Mouse (Mus musculus): ENCODE measurements around the gene Foxd1. TPM values are rescaled to one million over a fixed set of nuclear protein-coding genes. Genes with fewer than 3 reads are reported as not detected.

Gene Foxd1
- polyA plus RNA-seq, 2 experiments = 0.32 to 0.89 TPM

GRCm38 (mm10) chr13:98353709-98354089 is 343 bp upstream of the Foxd1 start:
- peaks cover 81% of the 10 kb centered on the region for H3K27me3 ChIP-seq (ENCODE audit: control insufficient read depth, insufficient read depth, low read length)
- DNase-seq (ENCODE audit: low spot score) (no peak), ATAC-seq (ENCODE audit: low FRiP score, low read depth) (peak; percentile 17; the same call in 1 of the 2 replicates)

GRCm38 (mm10) chr13:98354871-98355558 is 973 bp downstream of the Foxd1 start:
- ATAC-seq (ENCODE audit: low FRiP score, low read depth) = 0 out of 2 replicates have a peak, but pooled peaks have one; percentile 24
- no peaks in the 10 kb centered on the region for H3K36me3 ChIP-seq (ENCODE audit: control insufficient read depth, insufficient read depth, low read length)
- peak overlapping the region; percentile 45 for H3K9ac ChIP-seq (ENCODE audit: low read depth, low read length, severe bottlenecking)
- DNase-seq (ENCODE audit: low spot score) = no peak
- H3K27me3 ChIP-seq (ENCODE audit: control insufficient read depth, insufficient read depth, low read length) = peaks cover 90% of the 10 kb centered on the region
- H3K27ac ChIP-seq (replicated peaks; ENCODE audit: low read depth, low read length) = no peak overlapping the region
- H3K4me2 ChIP-seq (replicated peaks; ENCODE audit: low read depth, low read length, severe bottlenecking) = peak overlapping the region; percentile 80
- no peaks in the 10 kb centered on the region for H3K9me3 ChIP-seq (ENCODE audit: control insufficient read depth, low read length)
- peaks cover 5% of the 10 kb centered on the region; the same call in 1 of the 2 replicates for H3K4me1 ChIP-seq (ENCODE audit: control insufficient read depth, insufficient read depth, low read length)
- WGBS = 0% methylated on average over 39 of the region's 102 CpGs
- TF ChIP-seq POLR2A (IDR thresholded peaks at IDR 0.05; ENCODE audit: borderline replicate concordance, extremely low read depth, insufficient read depth, insufficient read length) = no peak
- peak overlapping the region; percentile 46 for H3K4me3 ChIP-seq (replicated peaks; ENCODE audit: low read length)

More at GRCm38 (mm10) chr13:98353709-98354089, 343 bp upstream of the Foxd1 start:
- WGBS = 1% methylated on average over 13 of the region's 13 CpGs
- no peak for TF ChIP-seq POLR2A (IDR thresholded peaks at IDR 0.05; ENCODE audit: borderline replicate concordance, extremely low read depth, insufficient read depth, insufficient read length)
- H3K4me3 ChIP-seq (replicated peaks; ENCODE audit: low read length) = peak overlapping the region; percentile 46
- H3K27ac ChIP-seq (replicated peaks; ENCODE audit: low read depth, low read length) = no peak overlapping the region
- peak overlapping the region; percentile 80 for H3K4me2 ChIP-seq (replicated peaks; ENCODE audit: low read depth, low read length, severe bottlenecking)
- no peaks in the 10 kb centered on the region for H3K9me3 ChIP-seq (ENCODE audit: control insufficient read depth, low read length)
- no peaks in the 10 kb centered on the region for H3K36me3 ChIP-seq (ENCODE audit: control insufficient read depth, insufficient read depth, low read length)
- no peak overlapping the region for H3K9ac ChIP-seq (ENCODE audit: low read depth, low read length, severe bottlenecking)
- peaks cover 5% of the 10 kb centered on the region; the same call in 1 of the 2 replicates for H3K4me1 ChIP-seq (ENCODE audit: control insufficient read depth, insufficient read depth, low read length)

- ATAC-seq (ENCODE audit: low FRiP score, low read depth) (0 out of 2 replicates have a peak, but pooled peaks have one; percentile 9), DNase-seq (ENCODE audit: low spot score) (no peak)
- WGBS = under 1% methylated on average over 50 of the region's 81 CpGs
- Histone ChIP-seq H3K9ac (ENCODE audit: low read depth, low read length, severe bottlenecking) (peak overlapping the region; percentile 45), H3K4me1 (ENCODE audit: control insufficient read depth, insufficient read depth, low read length) (peaks cover 5% of the 10 kb centered on the region; the same call in 1 of the 2 replicates), H3K27ac (replicated peaks; ENCODE audit: low read depth, low read length) (no peak overlapping the region), H3K27me3 (ENCODE audit: control insufficient read depth, insufficient read depth, low read length) (peaks cover 94% of the 10 kb centered on the region), H3K4me2 (replicated peaks; ENCODE audit: low read depth, low read length, severe bottlenecking) (peak overlapping the region; percentile 80), H3K36me3 (ENCODE audit: control insufficient read depth, insufficient read depth, low read length) (no peaks in the 10 kb centered on the region), H3K9me3 (ENCODE audit: control insufficient read depth, low read length) (no peaks in the 10 kb centered on the region), H3K4me3 (replicated peaks; ENCODE audit: low read length) (peak overlapping the region; percentile 46)
- TF ChIP-seq POLR2A (IDR thresholded peaks at IDR 0.05; ENCODE audit: borderline replicate concordance, extremely low read depth, insufficient read depth, insufficient read length) = no peak
Observed at GRCm38 (mm10) chr13:98355559-98356111, 1.6 kb downstream of the Foxd1 start.

- 6% methylated on average over 9 of the region's 9 CpGs for WGBS
- Histone ChIP-seq H3K27ac (replicated peaks; ENCODE audit: low read depth, low read length) (no peak overlapping the region), H3K4me1 (ENCODE audit: control insufficient read depth, insufficient read depth, low read length) (peaks cover 5% of the 10 kb centered on the region; the same call in 1 of the 2 replicates), H3K27me3 (ENCODE audit: control insufficient read depth, insufficient read depth, low read length) (peaks cover 94% of the 10 kb centered on the region), H3K36me3 (ENCODE audit: control insufficient read depth, insufficient read depth, low read length) (no peaks in the 10 kb centered on the region), H3K4me3 (replicated peaks; ENCODE audit: low read length) (peak overlapping the region; percentile 46), H3K9ac (ENCODE audit: low read depth, low read length, severe bottlenecking) (no peak overlapping the region), H3K4me2 (replicated peaks; ENCODE audit: low read depth, low read length, severe bottlenecking) (peak overlapping the region; percentile 80), H3K9me3 (ENCODE audit: control insufficient read depth, low read length) (no peaks in the 10 kb centered on the region)
- DNase-seq (ENCODE audit: low spot score) (no peak), ATAC-seq (ENCODE audit: low FRiP score, low read depth) (no peak)
- no peak for TF ChIP-seq POLR2A (IDR thresholded peaks at IDR 0.05; ENCODE audit: borderline replicate concordance, extremely low read depth, insufficient read depth, insufficient read length)
Observed at GRCm38 (mm10) chr13:98356176-98356972, 2.3 kb downstream of the Foxd1 start.

- no peak overlapping the region for H3K4me3 ChIP-seq (replicated peaks; ENCODE audit: low read length)
- H3K9ac ChIP-seq (ENCODE audit: low read depth, low read length, severe bottlenecking) = no peak overlapping the region
- DNase-seq (ENCODE audit: low spot score) (no peak), ATAC-seq (ENCODE audit: low FRiP score, low read depth) (no peak)
- WGBS = 6% methylated on average over 6 of the region's 6 CpGs
- H3K27me3 ChIP-seq (ENCODE audit: control insufficient read depth, insufficient read depth, low read length) = peaks cover 91% of the 10 kb centered on the region
- no peak overlapping the region for H3K27ac ChIP-seq (replicated peaks; ENCODE audit: low read depth, low read length)
- no peaks in the 10 kb centered on the region for H3K36me3 ChIP-seq (ENCODE audit: control insufficient read depth, insufficient read depth, low read length)
- no peaks in the 10 kb centered on the region for H3K9me3 ChIP-seq (ENCODE audit: control insufficient read depth, low read length)
- H3K4me2 ChIP-seq (replicated peaks; ENCODE audit: low read depth, low read length, severe bottlenecking) = no peak overlapping the region
- H3K4me1 ChIP-seq (ENCODE audit: control insufficient read depth, insufficient read depth, low read length) = peaks cover 5% of the 10 kb centered on the region; the same call in 1 of the 2 replicates
- no peak for TF ChIP-seq POLR2A (IDR thresholded peaks at IDR 0.05; ENCODE audit: borderline replicate concordance, extremely low read depth, insufficient read depth, insufficient read length)
Observed at GRCm38 (mm10) chr13:98356973-98357425, 3.0 kb downstream of the Foxd1 start.
